Mouse (Mus musculus) kidney, postnatal 0 days (tissue): ENCODE measurements around the gene Sprr2j-ps. TPM values are rescaled to one million over a fixed set of nuclear protein-coding genes. Genes with fewer than 3 reads are reported as not detected.

Source experiments
- ATAC-seq: fragments of 200-750 bp; cut with Nextera tagmentation; replicated peaks from 2 replicates; pipeline ENCODE4 v1.8.0; 2017; ENCODE audit warnings: low read depth, moderate number of reproducible peaks, moderate TSS enrichment, moderate library complexity; ENCODE audit not compliant: low FRiP score
- DNase-seq: peaks from one replicate; pipeline ENCODE4 v3.0.0-alpha.2; 2016; ENCODE audit warnings: low spot score
- H3K27ac ChIP-seq: fragments of 300-500 bp; sonication (generic); 2 replicates; pipeline ENCODE4 v1.5.1; 2014; ENCODE audit warnings: mild to moderate bottlenecking
- H3K27me3 ChIP-seq: fragments of 300-500 bp; sonication (generic); 2 replicates; pipeline ENCODE4 v1.6.1; 2014; ENCODE audit warnings: low read length, mixed read lengths; ENCODE audit not compliant: insufficient read depth
- H3K36me3 ChIP-seq: fragments of 300-500 bp; sonication (generic); 2 replicates; pipeline ENCODE4 v1.6.1; 2014; ENCODE audit warnings: low read length, mixed read lengths; ENCODE audit not compliant: insufficient read depth
- H3K4me1 ChIP-seq: fragments of 300-500 bp; sonication (generic); replicated peaks from 2 replicates; pipeline ENCODE4 v1.6.1; 2014; ENCODE audit warnings: antibody characterized with exemption, low read length, mixed read lengths; ENCODE audit not compliant: insufficient read depth
- H3K4me2 ChIP-seq: fragments of 300-500 bp; sonication (generic); 2 replicates; pipeline ENCODE4 v1.6.1; 2014; ENCODE audit warnings: mild to moderate bottlenecking, low read length, moderate library complexity, mixed read lengths
- H3K4me3 ChIP-seq: fragments of 300-500 bp; sonication (generic); replicated peaks from 2 replicates; pipeline ENCODE4 v1.5.1; 2014; ENCODE audit warnings: low read depth, low read length
- H3K9ac ChIP-seq: fragments of 300-500 bp; sonication (generic); 2 replicates; pipeline ENCODE4 v1.6.1; 2014; ENCODE audit warnings: low read depth, low read length
- H3K9me3 ChIP-seq: fragments of 300-500 bp; sonication (generic); replicated peaks from 2 replicates; pipeline ENCODE4 v1.6.1; 2016; ENCODE audit warnings: low read length, inconsistent platforms, mixed read lengths
- CTCF ChIP-seq: IDR thresholded peaks from 2 replicates; pipeline ENCODE4 v1.5.1; 2016; ENCODE audit warnings: antibody characterized with exemption, low read depth, mild to moderate bottlenecking, moderate library complexity
- WGBS: fragments of 180-500 bp; shearing (Covaris S2); extraction: QIAGEN DNeasy Blood & Tissue Kit; methylation state at CpG from one replicate; pipeline ENCODE4 v1.1.7; 2014; 5-methylcytosine and 5-hydroxymethylcytosine counted together
- polyA plus RNA-seq: library from polyadenylated mRNA; unstranded; fragments of >200 nt; fragmentation: Nextera tagmentation; extraction: Ambion mirVana; gene quantifications from 2 replicates; pipeline ENCODE4 v1.2.1, GENCODE M21; 2015

Gene Sprr2j-ps
- polyA plus RNA-seq, 1 experiment from 2014 or later, result not detected

GRCm38 (mm10) chr3:92438689-92439088, 20.8 kb downstream of the Sprr2j-ps start, which contains the start of gene Sprr1b:
Gene Sprr1b, minus strand, starts transcription at chr3:92438789.
- Histone ChIP-seq H3K4me1 (no peaks in the 10 kb centered on the region), H3K4me2 (no peak within 1 kb of the TSS), H3K36me3 (no peaks in the 10 kb centered on the region), H3K27ac (no peak within 1 kb of the TSS), H3K9ac (no peak within 1 kb of the TSS), H3K27me3 (no peaks in the 10 kb centered on the region), H3K9me3 (no peaks in the 10 kb centered on the region), H3K4me3 (no peak within 1 kb of the TSS)
- DNase-seq (no peak), ATAC-seq (no peak)
- no peak for TF ChIP-seq CTCF
- WGBS, result 92% methylated on average over 3 of the region's 3 CpGs

DNA sequence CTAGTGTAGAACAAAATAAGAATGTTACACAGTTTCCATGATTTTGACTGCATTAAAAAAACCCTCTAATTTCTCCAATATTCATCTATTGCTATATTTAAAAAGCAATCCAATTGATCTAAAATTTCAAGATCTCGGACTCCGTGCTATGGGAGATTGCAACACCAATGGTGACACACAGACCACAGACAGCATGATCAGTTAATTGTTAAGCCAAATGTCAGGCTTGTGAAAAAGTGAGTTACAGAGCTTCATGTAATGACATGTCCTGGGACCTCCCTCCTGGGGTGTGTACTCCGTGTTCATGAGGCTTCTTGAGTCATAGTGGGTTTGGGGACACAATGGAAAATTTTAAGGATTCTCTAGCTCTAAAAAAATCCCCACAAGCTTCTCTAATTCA, 22.3 kb downstream of the Sprr2j-ps start:
- no peak for DNase-seq
- WGBS, result 79% methylated on average over 3 of the region's 3 CpGs
- TF ChIP-seq CTCF, result no peak

DNA sequence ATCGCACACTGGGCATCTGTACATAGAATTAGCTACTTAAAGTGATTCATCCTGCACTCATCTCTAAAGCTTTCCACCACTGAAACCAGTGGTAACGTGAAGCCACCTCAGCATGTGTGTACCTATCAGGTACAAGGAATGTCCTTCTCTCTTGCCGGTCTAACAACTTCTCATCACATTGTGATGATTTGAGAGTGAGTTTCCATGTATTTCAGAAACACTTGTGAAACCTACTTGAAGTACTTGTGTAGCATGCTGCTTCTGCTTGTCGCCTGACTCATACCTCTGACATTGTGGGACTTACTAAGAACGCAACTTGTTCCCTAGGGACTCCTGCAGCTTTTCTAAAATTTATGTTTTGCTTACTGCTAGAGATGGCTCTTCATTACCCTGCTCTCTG, 37.3 kb downstream of the Sprr2j-ps start:
- TF ChIP-seq CTCF, result no peak
- Histone ChIP-seq H3K9me3 (no peaks in the 10 kb centered on the region), H3K27ac (no peak overlapping the region), H3K4me1 (no peaks in the 10 kb centered on the region), H3K4me2 (no peak overlapping the region), H3K27me3 (no peaks in the 10 kb centered on the region), H3K36me3 (no peaks in the 10 kb centered on the region), H3K9ac (no peak overlapping the region), H3K4me3 (no peak overlapping the region)
- ATAC-seq (no peak), DNase-seq (no peak)
- WGBS, result 86% methylated on average over 5 of the region's 5 CpGs

More for the DNA sequence above, 22.3 kb downstream of the Sprr2j-ps start:
- Histone ChIP-seq H3K9me3 (no peaks in the 10 kb centered on the region), H3K27ac (no peak overlapping the region), H3K27me3 (no peaks in the 10 kb centered on the region), H3K9ac (no peak overlapping the region), H3K36me3 (no peaks in the 10 kb centered on the region), H3K4me1 (no peaks in the 10 kb centered on the region), H3K4me2 (no peak overlapping the region), H3K4me3 (no peak overlapping the region)
- ATAC-seq, result no peak

DNA sequence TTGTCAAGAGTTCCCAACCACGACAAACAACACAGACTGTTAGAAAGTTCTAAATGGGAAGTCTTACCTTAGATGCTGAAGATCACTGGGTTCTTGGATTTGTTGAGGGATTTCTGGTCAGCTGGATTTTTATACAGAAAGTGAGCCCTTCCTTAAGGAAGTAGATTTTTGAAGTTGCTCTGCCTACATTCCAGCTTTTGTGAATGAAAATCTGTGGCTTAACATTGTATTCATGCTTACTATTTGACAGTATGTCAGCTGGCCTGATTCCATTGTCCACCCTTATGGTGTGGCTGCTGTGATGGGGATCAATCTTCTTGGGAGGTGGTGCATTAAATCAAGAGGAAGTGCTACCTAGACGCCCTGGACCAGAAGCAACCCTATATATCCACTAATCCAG, 40.7 kb downstream of the Sprr2j-ps start, which contains the start of gene Sprr3:
Gene Sprr3, minus strand, starts transcription at position 101 of the 400 bp plus-strand sequence.
- Histone ChIP-seq H3K9ac (no peak within 1 kb of the TSS), H3K4me2 (no peak within 1 kb of the TSS), H3K4me3 (no peak within 1 kb of the TSS), H3K36me3 (no peaks in the 10 kb centered on the region), H3K27ac (no peak within 1 kb of the TSS), H3K27me3 (no peaks in the 10 kb centered on the region), H3K4me1 (no peaks in the 10 kb centered on the region), H3K9me3 (no peaks in the 10 kb centered on the region)
- DNase-seq (no peak), ATAC-seq (no peak)
- TF ChIP-seq CTCF, result no peak
- WGBS, result 53% methylated on average over 2 of the region's 2 CpGs

- no peak for DNase-seq
- Histone ChIP-seq H3K36me3 (no peaks in the 10 kb centered on the region), H3K27ac (no peak overlapping the region), H3K4me2 (no peak overlapping the region), H3K4me1 (no peaks in the 10 kb centered on the region), H3K9me3 (no peaks in the 10 kb centered on the region), H3K9ac (no peak overlapping the region), H3K4me3 (no peak overlapping the region), H3K27me3 (no peaks in the 10 kb centered on the region)
- 93% methylated on average over 1 of the region's 1 CpGs for whole genome bisulfite sequencing
- ATAC-seq, result no peak
- no peak for TF ChIP-seq CTCF
Observed at GRCm38 (mm10) chr3:92466576-92466975, 48.7 kb downstream of the Sprr2j-ps start.

DNA sequence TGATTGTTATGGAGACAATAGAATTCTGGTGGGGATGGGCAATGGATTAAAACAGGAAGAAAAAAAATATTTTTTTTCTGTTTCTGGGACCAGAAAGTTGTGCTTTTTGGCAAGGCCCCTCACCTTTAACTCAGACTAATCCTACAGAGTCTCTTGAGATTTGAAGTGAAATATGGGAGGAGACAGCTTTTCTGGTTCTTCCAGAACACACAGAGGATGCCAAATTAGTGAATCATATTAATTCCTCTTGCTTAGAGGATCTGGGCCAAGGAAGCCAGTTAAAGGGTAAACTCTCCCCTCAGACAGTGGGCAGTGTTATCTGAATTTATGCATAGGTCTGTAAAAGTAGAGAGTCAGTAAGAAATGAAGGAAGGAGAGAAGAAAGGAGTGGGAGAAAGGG, 49.5 kb downstream of the Sprr2j-ps start:
- ATAC-seq (no peak), DNase-seq (no peak)
- H3K27me3 ChIP-seq, result no peaks in the 10 kb centered on the region
- no peak overlapping the region for H3K9ac ChIP-seq
- H3K4me1 ChIP-seq, result no peaks in the 10 kb centered on the region
- H3K36me3 ChIP-seq, result no peaks in the 10 kb centered on the region
- no peak overlapping the region for H3K4me2 ChIP-seq
- no peak for TF ChIP-seq CTCF
- no peak overlapping the region for H3K27ac ChIP-seq
- H3K9me3 ChIP-seq, result no peaks in the 10 kb centered on the region
- H3K4me3 ChIP-seq, result no peak overlapping the region

Other genes starting within 250 kb of the Sprr2j-ps start
- 0.05 and 0.50 TPM in 2 replicates for gene Sprr2a1, start 202.3 kb upstream of the Sprr2j-ps start, polyA plus RNA-seq
- gene Sprr2a2, start 202.2 kb upstream of the Sprr2j-ps start, polyA plus RNA-seq, result 9.6 and 27.3 TPM in 2 replicates
- gene Sprr2a3, start 132.7 kb upstream of the Sprr2j-ps start, polyA plus RNA-seq, result 1.2 and 6.0 TPM in 2 replicates
- gene Sprr2b, start 101.5 kb upstream of the Sprr2j-ps start, polyA plus RNA-seq, result not detected in 2 replicates
- not detected in 2 replicates for gene Sprr2d, start 78.9 kb upstream of the Sprr2j-ps start, polyA plus RNA-seq
- not detected in 2 replicates for gene Sprr2e, start 65.9 kb upstream of the Sprr2j-ps start, polyA plus RNA-seq
- gene Sprr2f, start 52.9 kb upstream of the Sprr2j-ps start, polyA plus RNA-seq, result 30.3 and 58.0 TPM in 2 replicates
- gene Sprr2h, start 32.4 kb upstream of the Sprr2j-ps start, polyA plus RNA-seq, result not detected in 2 replicates
- gene Sprr2i, start 10.1 kb upstream of the Sprr2j-ps start, polyA plus RNA-seq, result not detected in 2 replicates
- gene Gm9774, start 11.3 kb downstream of the Sprr2j-ps start, polyA plus RNA-seq, result 9.6 and 10.3 TPM in 2 replicates
- not detected in 2 replicates for gene Sprr2k, start 14.5 kb downstream of the Sprr2j-ps start, polyA plus RNA-seq
- gene Sprr1b, start 20.7 kb downstream of the Sprr2j-ps start, polyA plus RNA-seq, result not detected in 2 replicates
- gene Sprr3, start 40.6 kb downstream of the Sprr2j-ps start, polyA plus RNA-seq, result 0.11 TPM in 1 of 2 replicates, not detected in the other
- 96.3 and 137 TPM in 2 replicates for gene Sprr1a, start 67.8 kb downstream of the Sprr2j-ps start, polyA plus RNA-seq
- gene Sprr4, start 82.4 kb downstream of the Sprr2j-ps start, polyA plus RNA-seq, result not detected in 2 replicates
- not detected in 2 replicates for gene 2310046K23Rik, start 116.4 kb downstream of the Sprr2j-ps start, polyA plus RNA-seq
- gene Ivl, start 155.7 kb downstream of the Sprr2j-ps start, polyA plus RNA-seq, result 0.97 and 1.4 TPM in 2 replicates
- gene Smcp, start 170.9 kb downstream of the Sprr2j-ps start, polyA plus RNA-seq, result not detected in 2 replicates
- not detected in 2 replicates for gene 2210017I01Rik, start 189.4 kb downstream of the Sprr2j-ps start, polyA plus RNA-seq
- gene Lce6a, start 203.6 kb downstream of the Sprr2j-ps start, polyA plus RNA-seq, result not detected in 2 replicates
- gene Lce1a1, start 230.2 kb downstream of the Sprr2j-ps start, polyA plus RNA-seq, result not detected in 2 replicates
- gene Lce1b, start 238.8 kb downstream of the Sprr2j-ps start, polyA plus RNA-seq, result not detected in 2 replicates